Mouse (Mus musculus) c-Kit-positive CD71-positive TER-119-negative erythroid progenitor cells, embryonic 14.5 days (primary cell): Measurements from ENCODE around the gene Pgf.

ENCODE experiments used
- DNase-seq: peaks from one replicate; pipeline ENCODE4 v3.0.0-alpha.2; 2013; ENCODE audit warnings: low read depth

Gene Pgf

GRCm38 (mm10) chr12:85121806-85122459 is 55.7 kb downstream of the Pgf start:
- no peak for DNase-seq
